Mouse (Mus musculus) heart, embryonic 14.5 days (tissue): Measurements from ENCODE around the gene Pfkfb4. TPM values are rescaled to one million over a fixed set of nuclear protein-coding genes. Genes with fewer than 3 reads are reported as not detected.

Experiments used
- ATAC-seq: fragments of 200-750 bp; cut with Nextera tagmentation; 2 replicates; pipeline ENCODE4 v1.8.0; 2017; ENCODE audit warnings: low read depth, moderate TSS enrichment; ENCODE audit not compliant: insufficient number of reproducible peaks, insufficient read depth, low FRiP score
- H3K27ac ChIP-seq, 2 experiments: fragments of 200-500 bp in 1 of 2; fragments of 300-500 bp in 1 of 2; sonication (generic) in 1 of 2; replicated peaks in 1 of 2; 2 replicates each; pipeline ENCODE4 v1.5.1; 2012 to 2014; ENCODE audit warnings: low read depth in 2 of 2, low read length in 2 of 2, control low read depth in 1 of 2, mild to moderate bottlenecking in 1 of 2, mixed read lengths in 1 of 2; ENCODE audit not compliant: control insufficient read depth in 1 of 2, insufficient read depth in 1 of 2
- H3K27me3 ChIP-seq: fragments of 300-500 bp; sonication (generic); 2 replicates; pipeline ENCODE4 v1.6.1; 2014; ENCODE audit warnings: mild to moderate bottlenecking, low read length, control low read depth; ENCODE audit not compliant: control insufficient read depth, insufficient read depth
- H3K36me3 ChIP-seq: fragments of 300-500 bp; sonication (generic); 2 replicates; pipeline ENCODE4 v1.6.1; 2014; ENCODE audit warnings: mild to moderate bottlenecking, control low read depth, low read length, mixed read lengths; ENCODE audit not compliant: control insufficient read depth, insufficient read depth
- H3K4me1 ChIP-seq, 2 experiments: fragments of 200-500 bp in 1 of 2; fragments of 300-500 bp in 1 of 2; sonication (generic) in 1 of 2; 2 replicates each; pipeline ENCODE4 v1.6.1; 2012 to 2014; ENCODE audit warnings: low read length in 2 of 2, control low read depth in 1 of 2, mixed read lengths in 1 of 2; ENCODE audit not compliant: control insufficient read depth in 2 of 2, insufficient read depth in 2 of 2
- H3K4me2 ChIP-seq: fragments of 300-500 bp; sonication (generic); 2 replicates; pipeline ENCODE4 v1.6.1; 2014; ENCODE audit warnings: mild to moderate bottlenecking, low read length
- H3K4me3 ChIP-seq, 2 experiments: fragments of 200-500 bp in 1 of 2; fragments of 300-500 bp in 1 of 2; sonication (generic) in 1 of 2; 2 replicates each; pipeline ENCODE4 v1.5.1; 2012 to 2014; ENCODE audit warnings: low read length in 2 of 2, mild to moderate bottlenecking in 2 of 2, control low read depth in 1 of 2, low read depth in 1 of 2, moderate library complexity in 1 of 2; ENCODE audit not compliant: control insufficient read depth in 1 of 2, insufficient read depth in 1 of 2
- H3K9ac ChIP-seq: fragments of 300-500 bp; sonication (generic); 2 replicates; pipeline ENCODE4 v1.6.1; 2014; ENCODE audit warnings: mild to moderate bottlenecking, low read length
- H3K9me3 ChIP-seq: fragments of 300-500 bp; sonication (generic); 2 replicates; pipeline ENCODE4 v1.6.1; 2016; ENCODE audit warnings: low read length, control low read depth; ENCODE audit not compliant: control insufficient read depth
- WGBS: fragments of 180-500 bp; shearing (Covaris S2); extraction: QIAGEN DNeasy Blood & Tissue Kit; methylation state at CpG from one replicate; pipeline ENCODE4 v1.1.7; 2014; 5-methylcytosine and 5-hydroxymethylcytosine counted together
- polyA plus RNA-seq: library from polyadenylated mRNA; unstranded; fragments of >200 nt; fragmentation: Nextera tagmentation; extraction: Ambion mirVana; gene quantifications from 2 replicates; pipeline ENCODE4 v1.2.1, GENCODE M21; 2014

Pfkfb4 gene
- polyA plus RNA-seq, 1 experiment from 2014 or later: 2.9 TPM

- WGBS: 4% methylated on average over 7 of the region's 7 CpGs
- H3K36me3 ChIP-seq: peaks cover 56% of the 10 kb centered on the region
- H3K9me3 ChIP-seq: no peaks in the 10 kb centered on the region
- H3K9ac ChIP-seq: peak overlapping the region; percentile 57
- peak overlapping the region; percentile 26 to 33 for H3K4me3 ChIP-seq
- peak overlapping the region; percentile 61 for H3K4me2 ChIP-seq
- H3K4me1 ChIP-seq: peaks cover 11 to 24% of the 10 kb centered on the region in 2 experiments
- ATAC-seq: peak; percentile 70
- H3K27ac ChIP-seq: peak overlapping the region; percentile 53 to 75
- no peaks in the 10 kb centered on the region for H3K27me3 ChIP-seq
These were observed 63.1 kb downstream of the Pfkfb4 start for GRCm38 (mm10) chr9:109054712-109055111.

GRCm38 (mm10) chr9:109055271-109056030 is 63.9 kb downstream of the Pfkfb4 start:
- 88% methylated on average over 12 of the region's 12 CpGs for WGBS
- Histone ChIP-seq H3K9me3 (no peaks in the 10 kb centered on the region), H3K4me3 (peak overlapping the region; percentile 26 to 33), H3K36me3 (peaks cover 59% of the 10 kb centered on the region), H3K27ac (peak overlapping the region; percentile 45 to 75), H3K9ac (peak overlapping the region; percentile 57), H3K4me2 (peak overlapping the region; percentile 61), H3K27me3 (no peaks in the 10 kb centered on the region), H3K4me1 (peaks cover 11 to 24% of the 10 kb centered on the region in 2 experiments)
- ATAC-seq: no peak

- Histone ChIP-seq H3K9me3 (no peaks in the 10 kb centered on the region), H3K4me3 (no peak overlapping the region), H3K27ac (no peak overlapping the region), H3K27me3 (no peaks in the 10 kb centered on the region), H3K36me3 (peaks cover 60% of the 10 kb centered on the region), H3K4me1 (peaks cover 11 to 24% of the 10 kb centered on the region in 2 experiments), H3K4me2 (no peak overlapping the region), H3K9ac (no peak overlapping the region)
- 89% methylated on average over 17 of the region's 17 CpGs for WGBS
- ATAC-seq: no peak
These were observed 64.6 kb downstream of the Pfkfb4 start for GRCm38 (mm10) chr9:109056081-109056690.

- Histone ChIP-seq H3K4me1 (peaks cover 11 to 24% of the 10 kb centered on the region in 2 experiments), H3K36me3 (peaks cover 58% of the 10 kb centered on the region), H3K4me2 (no peak overlapping the region), H3K9ac (no peak overlapping the region; the same call in 1 of the 2 replicates), H3K27me3 (no peaks in the 10 kb centered on the region), H3K9me3 (no peaks in the 10 kb centered on the region), H3K4me3 (no peak overlapping the region), H3K27ac (no peak overlapping the region)
- 84% methylated on average over 4 of the region's 4 CpGs for WGBS
- no peak for ATAC-seq
These were observed 65.3 kb downstream of the Pfkfb4 start for GRCm38 (mm10) chr9:109056916-109057315.

- H3K9ac ChIP-seq: no peak overlapping the region
- H3K27ac ChIP-seq: no peak overlapping the region
- H3K9me3 ChIP-seq: no peaks in the 10 kb centered on the region
- H3K36me3 ChIP-seq: peaks cover 56% of the 10 kb centered on the region
- peaks cover 11 to 24% of the 10 kb centered on the region in 2 experiments for H3K4me1 ChIP-seq
- no peak overlapping the region for H3K4me3 ChIP-seq
- ATAC-seq: no peak
- H3K27me3 ChIP-seq: no peaks in the 10 kb centered on the region
- no peak overlapping the region for H3K4me2 ChIP-seq
- 86% methylated on average over 5 of the region's 5 CpGs for WGBS
These were observed 66.0 kb downstream of the Pfkfb4 start for GRCm38 (mm10) chr9:109057543-109057942.

GRCm38 (mm10) chr9:109058006-109058765 is 66.6 kb downstream of the Pfkfb4 start:
- peak overlapping the region; percentile 77 for H3K9ac ChIP-seq
- no peak overlapping the region for H3K4me3 ChIP-seq
- 89% methylated on average over 19 of the region's 19 CpGs for WGBS
- H3K4me2 ChIP-seq: peak overlapping the region; percentile 76
- H3K9me3 ChIP-seq: no peaks in the 10 kb centered on the region
- H3K4me1 ChIP-seq: peaks cover 11 to 24% of the 10 kb centered on the region in 2 experiments
- no peak for ATAC-seq
- H3K27ac ChIP-seq: peak overlapping the region in 1 of 2 experiments; percentile 92; a peak in 2 of 4 replicates
- H3K27me3 ChIP-seq: no peaks in the 10 kb centered on the region
- peaks cover 57% of the 10 kb centered on the region for H3K36me3 ChIP-seq

- Histone ChIP-seq H3K4me2 (peak within 1 kb of the TSS; percentile 76), H3K27me3 (no peaks in the 10 kb centered on the region), H3K4me3 (peak within 1 kb of the TSS; percentile 31 to 44), H3K36me3 (peaks cover 66% of the 10 kb centered on the region), H3K9ac (peak within 1 kb of the TSS; percentile 77), H3K9me3 (no peaks in the 10 kb centered on the region), H3K27ac (peak within 1 kb of the TSS; percentile 75 to 92), H3K4me1 (peaks cover 9 to 23% of the 10 kb centered on the region in 2 experiments)
- 11% methylated on average over 15 of the region's 15 CpGs for WGBS
- peak; percentile 86 for ATAC-seq
These were observed 67.7 kb downstream of the Pfkfb4 start, which contains the start of gene Trex1 for GRCm38 (mm10) chr9:109059136-109059903. Trex1 (minus strand) TSS chr9:109059734.
